Mouse (Mus musculus) embryonic fibroblast, embryonic 13.5 days (primary cell): ENCODE measurements around the gene Son.

Experiments
- CTCF ChIP-seq: IDR thresholded peaks from 2 replicates; pipeline ENCODE4 v1.5.1; 2011; ENCODE audit warnings: mild to moderate bottlenecking, control low read depth, low read length, moderate library complexity, borderline replicate concordance; ENCODE audit not compliant: insufficient read depth
- POLR2A ChIP-seq: IDR thresholded peaks from 2 replicates; pipeline ENCODE4 v1.6.1; 2011; ENCODE audit warnings: low read depth, mild to moderate bottlenecking, control low read depth, low read length, moderate library complexity

DNA sequence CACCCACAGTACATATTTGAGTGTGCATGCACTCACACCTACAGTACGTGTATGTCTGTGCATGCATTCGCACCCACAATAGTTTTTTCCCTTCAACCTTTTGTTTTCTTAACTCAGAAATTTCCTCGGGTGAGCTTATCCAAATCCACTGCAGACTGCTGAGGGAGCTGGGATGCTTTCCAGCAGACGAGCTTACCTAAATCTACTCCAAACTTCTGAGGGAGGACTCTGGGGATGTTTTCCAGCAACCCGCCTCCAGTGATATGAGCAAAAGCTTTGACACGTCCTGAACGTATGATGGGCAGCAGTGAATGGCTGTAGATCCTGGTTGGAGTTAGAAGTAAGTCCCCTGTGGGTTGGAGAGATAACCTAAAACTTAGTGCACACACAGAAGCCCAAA is 19.5 kb upstream of the Son start:
- TF ChIP-seq CTCF (no peak), POLR2A (no peak)
